Comparison of ENCODE assay signal across 10 mouse cellular contexts in the genomic region with DNA sequence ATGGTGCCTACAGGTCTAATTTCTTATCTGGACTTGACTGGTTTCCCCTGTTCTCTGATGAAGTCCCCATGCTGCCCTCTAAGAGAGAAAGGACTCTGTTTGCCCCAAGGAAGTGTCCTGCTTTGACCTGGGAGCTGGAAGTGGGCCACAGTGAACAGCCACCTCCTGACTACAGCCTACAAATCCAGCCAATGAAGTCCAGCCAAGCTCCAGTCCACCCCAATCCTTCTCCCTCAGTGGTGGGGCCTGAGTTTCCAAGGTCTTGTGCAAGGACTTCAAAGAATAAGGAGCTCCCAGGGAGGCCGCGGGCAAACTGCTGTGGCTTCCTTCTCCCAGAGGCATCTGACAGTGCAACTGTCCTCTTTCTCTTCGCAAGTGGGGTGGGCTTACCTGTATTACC. TPM values are rescaled to one million over a fixed set of nuclear protein-coding genes. Genes with fewer than 3 reads are reported as not detected.
DNase-seq lines count a peak whose midpoint lies in the region.
"Had no signal": no experiment of that assay in that cellular context is flagged by ENCODE, and none has a peak within 500 bp of the region (broad histone marks: within the 10 kb centered on the region; RNA-seq: fewer than 3 reads in every experiment).

No protein-coding gene starts in this region.

- intact Hi-C loops in heart, postnatal 36 days (cut with DNase I): no loop called here

- H3K4me3 ChIP-seq in embryonic facial prominence, embryonic 10.5 days: no peak overlapping the region
- H3K4me3 ChIP-seq: heart, embryonic 15.5 days; myocyte had no signal

- no peak overlapping the region for H3K27ac ChIP-seq in embryonic facial prominence, embryonic 10.5 days (replicated peaks)
- H3K27ac ChIP-seq: heart, embryonic 15.5 days had no signal

- H3K27me3 ChIP-seq in embryonic facial prominence, embryonic 10.5 days (replicated peaks; ENCODE audit: low read depth, poor library complexity, severe bottlenecking): no peaks in the 10 kb centered on the region
- H3K27me3 ChIP-seq: heart, embryonic 15.5 days had no signal

- H3K9me3 ChIP-seq in embryonic facial prominence, embryonic 10.5 days: no peaks in the 10 kb centered on the region
- H3K9me3 ChIP-seq: heart, embryonic 15.5 days had no signal

- H3K36me3 ChIP-seq in embryonic facial prominence, embryonic 10.5 days (replicated peaks): peaks cover 16% of the 10 kb centered on the region
- H3K36me3 ChIP-seq: heart, embryonic 15.5 days had no signal

- DNase-seq in cerebellum, adult 11-12 months: peak; percentile 34
- DNase-seq in cerebellum, postnatal 4 days (ENCODE audit: low spot score in 2 of 2): no peak
- DNase-seq in right cerebral cortex, adult 18-20 months: peak; percentile 29
- DNase-seq in right cerebral cortex, postnatal 4 days: no peak
- DNase-seq in heart, postnatal 36 days: peak; percentile 56 to 64
- DNase-seq in testis, postnatal 14 days (ENCODE audit: low spot score): peak; percentile 36
- DNase-seq in embryonic facial prominence, embryonic 10.5 days (ENCODE audit: low spot score): no peak
- DNase-seq in c-Kit-positive CD71-positive TER-119-positive erythroid progenitor cells, embryonic 14.5 days (ENCODE audit: low spot score): no peak

- whole genome bisulfite sequencing in embryonic facial prominence, embryonic 10.5 days: 88% methylated on average over 3 of the region's 3 CpGs

- peaks cover 13% of the 10 kb centered on the region; the same call in 1 of the 2 replicates for H3K4me1 ChIP-seq in embryonic facial prominence, embryonic 10.5 days

RNA-seq across cellular contexts. Expression of a gene that starts 26.4 kb away (rescaled TPM):
- 100 to 1,000 TPM; 104 to 110 TPM for total RNA-seq in heart, postnatal 36 days (2021)
- polyA plus RNA-seq in embryonic facial prominence, embryonic 10.5 days (2016; fragmentation: Nextera tagmentation; extraction: Ambion mirVana): 32.3 and 37.5 TPM in 2 replicates

Comparison
In these comparisons a context has a peak if more than half of its experiments do, and no peak if none do; other contexts are left out.
1. DNase-seq: peak in cerebellum, adult 11-12 months (single experiment), right cerebral cortex, adult 18-20 months (single experiment), heart, postnatal 36 days (2 of 2) and testis, postnatal 14 days (single experiment); none in cerebellum, postnatal 4 days (0 of 2), right cerebral cortex, postnatal 4 days (single experiment), embryonic facial prominence, embryonic 10.5 days (single experiment) and c-Kit-positive CD71-positive TER-119-positive erythroid progenitor cells, embryonic 14.5 days (single experiment).